Mouse (Mus musculus) testis, adult 2 months (tissue): ENCODE data around the gene Zfp750. TPM values are rescaled to one million over a fixed set of nuclear protein-coding genes. Genes with fewer than 3 reads are reported as not detected.

Source experiments
- H3K27ac ChIP-seq: fragments of 200-500 bp; 2 replicates; pipeline ENCODE4 v1.5.1; 2012; ENCODE audit warnings: low read depth, low read length; ENCODE audit not compliant: control insufficient read depth, insufficient read depth
- H3K27me3 ChIP-seq: fragments of 200-500 bp; 2 replicates; pipeline ENCODE4 v1.6.1; 2012; ENCODE audit warnings: mild to moderate bottlenecking, low read length, moderate library complexity; ENCODE audit not compliant: control insufficient read depth, insufficient read depth
- H3K36me3 ChIP-seq: fragments of 200-500 bp; 2 replicates; pipeline ENCODE4 v1.6.1; 2012; ENCODE audit warnings: mild to moderate bottlenecking, low read length; ENCODE audit not compliant: control insufficient read depth, insufficient read depth
- H3K4me1 ChIP-seq: fragments of 200-500 bp; 2 replicates; pipeline ENCODE4 v1.6.1; 2012; ENCODE audit warnings: low read length; ENCODE audit not compliant: control insufficient read depth, insufficient read depth
- H3K4me3 ChIP-seq: fragments of 200-500 bp; 2 replicates; pipeline ENCODE4 v1.5.1; 2012; ENCODE audit warnings: low read depth, mild to moderate bottlenecking, low read length, moderate library complexity, mixed read lengths; ENCODE audit not compliant: control insufficient read depth
- CTCF ChIP-seq: fragments of 200-500 bp; IDR thresholded peaks from 2 replicates; pipeline ENCODE4 v1.5.1; 2012; ENCODE audit warnings: low read depth, mild to moderate bottlenecking, inconsistent platforms, low read length, moderate library complexity; ENCODE audit not compliant: control insufficient read depth, insufficient read depth, insufficient replicate concordance
- POLR2A ChIP-seq: fragments of 200-500 bp; IDR thresholded peaks from 2 replicates; pipeline ENCODE4 v1.6.1; 2012; ENCODE audit warnings: low read depth, mild to moderate bottlenecking, inconsistent platforms, low read length, moderate library complexity; ENCODE audit not compliant: control insufficient read depth
- polyA plus RNA-seq: library from polyadenylated mRNA; depleted of rRNA; stranded (reverse); fragments of >200 nt; gene quantifications from 2 replicates; pipeline ENCODE4 v1.2.3, GENCODE M21; 2012

Zfp750 gene
- polyA plus RNA-seq, 1 experiment, result 0.23 TPM

GRCm38 (mm10) chr11:121542471-121542870, 23.3 kb upstream of the Zfp750 start:
- Histone ChIP-seq H3K36me3 (no peaks in the 10 kb centered on the region), H3K27ac (no peak overlapping the region), H3K4me1 (no peaks in the 10 kb centered on the region), H3K4me3 (no peak overlapping the region), H3K27me3 (no peaks in the 10 kb centered on the region)
- TF ChIP-seq POLR2A, result no peak
- TF ChIP-seq CTCF, result no peak

DNA sequence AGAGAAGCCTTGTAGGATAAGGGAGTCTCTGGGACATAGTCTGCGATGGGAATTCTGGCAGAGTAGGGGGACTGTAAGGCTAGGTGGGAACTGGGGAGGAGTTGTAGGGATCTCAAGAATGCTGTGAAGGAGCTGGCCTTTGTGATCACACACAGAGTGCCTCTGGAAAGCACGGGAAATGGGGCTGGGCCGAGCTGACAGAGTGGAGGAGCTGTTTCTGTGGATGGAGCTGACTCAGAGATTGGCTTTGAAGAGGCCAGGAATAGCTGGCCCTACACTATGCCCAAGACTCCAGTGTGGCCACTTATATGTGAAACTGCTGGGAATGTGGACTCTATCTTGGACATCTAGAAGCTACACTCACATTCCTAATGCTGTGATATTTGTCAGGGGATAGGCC, 17.4 kb upstream of the Zfp750 start:
- no peaks in the 10 kb centered on the region; the same call in 1 of the 2 replicates for H3K4me1 ChIP-seq
- TF ChIP-seq POLR2A (no peak), CTCF (no peak)
- H3K27me3 ChIP-seq, result no peaks in the 10 kb centered on the region
- no peak overlapping the region for H3K27ac ChIP-seq
- no peak overlapping the region for H3K4me3 ChIP-seq
- H3K36me3 ChIP-seq, result no peaks in the 10 kb centered on the region

- Histone ChIP-seq H3K27ac (no peak overlapping the region), H3K4me3 (no peak overlapping the region), H3K4me1 (no peaks in the 10 kb centered on the region; the same call in 1 of the 2 replicates), H3K27me3 (no peaks in the 10 kb centered on the region), H3K36me3 (no peaks in the 10 kb centered on the region)
- TF ChIP-seq POLR2A (no peak), CTCF (no peak)
Observed at GRCm38 (mm10) chr11:121529747-121530146, 10.6 kb upstream of the Zfp750 start.

DNA sequence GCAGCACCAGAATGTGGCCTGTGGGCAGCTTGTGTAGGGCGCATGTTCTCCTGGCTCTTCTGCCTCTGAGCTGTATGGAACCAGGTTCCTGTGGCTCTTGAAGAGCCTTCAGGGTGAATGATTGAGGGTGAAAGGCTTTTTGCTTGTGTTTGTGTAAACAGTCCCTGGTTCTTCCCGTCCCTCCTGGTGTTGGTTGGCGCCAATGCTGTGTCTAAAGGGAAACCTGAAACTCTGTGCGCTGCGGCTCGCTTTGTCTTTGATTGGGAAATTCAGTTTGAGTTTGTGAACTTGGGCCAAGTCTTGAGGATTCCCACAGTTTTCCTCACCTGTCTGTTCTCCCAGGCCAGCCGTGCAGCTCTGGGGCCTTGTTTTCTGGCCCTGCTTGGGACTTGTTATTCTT, 5.1 kb upstream of the Zfp750 start:
- Histone ChIP-seq H3K4me3 (no peak overlapping the region), H3K27ac (no peak overlapping the region), H3K27me3 (no peaks in the 10 kb centered on the region), H3K4me1 (no peaks in the 10 kb centered on the region), H3K36me3 (no peaks in the 10 kb centered on the region)
- no peak for TF ChIP-seq CTCF
- TF ChIP-seq POLR2A, result no peak

- TF ChIP-seq CTCF (no peak), POLR2A (no peak)
- Histone ChIP-seq H3K4me3 (no peak overlapping the region), H3K36me3 (no peaks in the 10 kb centered on the region), H3K27me3 (no peaks in the 10 kb centered on the region), H3K4me1 (no peaks in the 10 kb centered on the region), H3K27ac (no peak overlapping the region)
Observed at GRCm38 (mm10) chr11:121522156-121522762, 3.1 kb upstream of the Zfp750 start.

GRCm38 (mm10) chr11:121520761-121521160, 1.6 kb upstream of the Zfp750 start:
- Histone ChIP-seq H3K36me3 (no peaks in the 10 kb centered on the region), H3K4me3 (no peak overlapping the region), H3K27ac (no peak overlapping the region), H3K4me1 (no peaks in the 10 kb centered on the region), H3K27me3 (no peaks in the 10 kb centered on the region)
- TF ChIP-seq POLR2A, result no peak
- no peak for TF ChIP-seq CTCF

GRCm38 (mm10) chr11:121519703-121520102, 570 bp upstream of the Zfp750 start:
- no peaks in the 10 kb centered on the region for H3K27me3 ChIP-seq
- no peak for TF ChIP-seq POLR2A
- no peak for TF ChIP-seq CTCF
- no peak overlapping the region for H3K4me3 ChIP-seq
- no peak overlapping the region for H3K27ac ChIP-seq
- H3K4me1 ChIP-seq, result no peaks in the 10 kb centered on the region
- no peaks in the 10 kb centered on the region for H3K36me3 ChIP-seq
